Mouse (Mus musculus): ENCODE measurements at regions not wholly inside any gene's neighbourhood (a gene's known extent, or its start where the extent isn't known, plus 50 kb on each side); places are given as distances from the start of the nearest gene placed in this dataset.

GRCm38 (mm10) chr2:148330368-148330767 lies 64.8 kb upstream of the Sstr4 start:
- TF ChIP-seq CTCF (IDR thresholded peaks at IDR 0.05; ENCODE audit: low read depth), result no peak
- no peak for TF ChIP-seq EP300 (optimal IDR thresholded peaks at IDR 0.05)

Measured in stomach, postnatal 0 days (tissue).